Mouse (Mus musculus) small intestine, adult 2 months (tissue): Measurements from ENCODE around the gene Cnot6.

Experiments used
- CTCF ChIP-seq: fragments of 200-500 bp; IDR thresholded peaks from 2 replicates; pipeline ENCODE4 v1.5.1; 2012; ENCODE audit warnings: low read depth, mild to moderate bottlenecking, control low read depth, inconsistent platforms, low read length, moderate library complexity, mixed read lengths; ENCODE audit not compliant: insufficient replicate concordance, insufficient read length; ENCODE audit errors: extremely low read depth
- POLR2A ChIP-seq: fragments of 200-500 bp; IDR thresholded peaks from 2 replicates; pipeline ENCODE4 v1.6.1; 2012; ENCODE audit warnings: low read depth, mild to moderate bottlenecking, control low read depth, inconsistent platforms, low read length, moderate library complexity

- no peak for TF ChIP-seq POLR2A
- TF ChIP-seq CTCF = peak; percentile 77; the same call in 1 of the 2 replicates
These were observed 60.0 kb downstream of the Cnot6 start for GRCm38 (mm10) chr11:49652401-49653078.
